Mouse (Mus musculus) liver, embryonic 14.5 days (tissue): ENCODE measurements at regions not wholly inside any gene's neighbourhood (a gene's known extent, or its start where the extent isn't known, plus 50 kb on each side); places are given as distances from the start of the nearest gene placed in this dataset.

Source experiments
- CTCF ChIP-seq: IDR thresholded peaks from 2 replicates; pipeline ENCODE4 v1.5.1; 2016; ENCODE audit warnings: antibody characterized with exemption, low read depth, control low read depth
- EP300 ChIP-seq: IDR thresholded peaks from 2 replicates; pipeline ENCODE4 v1.6.1; 2016; ENCODE audit warnings: antibody characterized with exemption, low read depth

- no peak for TF ChIP-seq EP300
- TF ChIP-seq CTCF: no peak
These were observed 531.6 kb downstream of the Ccdc171 start for GRCm38 (mm10) chr4:84056863-84057502.
